Mouse (Mus musculus) mature B cell (primary cell): ENCODE measurements around the gene Ggcx.

Source experiments
- in situ Hi-C: fragments of 300-500 bp; cut with MboI; formaldehyde crosslinking; loops from 2 replicates; pipeline ENCODE4 v1.14.3; 2019

Gene Ggcx

GRCm38 (mm10) chr6:72387816-72388215 is 26.3 kb upstream of the Ggcx start:
- in situ Hi-C loops = no loop called here

DNA sequence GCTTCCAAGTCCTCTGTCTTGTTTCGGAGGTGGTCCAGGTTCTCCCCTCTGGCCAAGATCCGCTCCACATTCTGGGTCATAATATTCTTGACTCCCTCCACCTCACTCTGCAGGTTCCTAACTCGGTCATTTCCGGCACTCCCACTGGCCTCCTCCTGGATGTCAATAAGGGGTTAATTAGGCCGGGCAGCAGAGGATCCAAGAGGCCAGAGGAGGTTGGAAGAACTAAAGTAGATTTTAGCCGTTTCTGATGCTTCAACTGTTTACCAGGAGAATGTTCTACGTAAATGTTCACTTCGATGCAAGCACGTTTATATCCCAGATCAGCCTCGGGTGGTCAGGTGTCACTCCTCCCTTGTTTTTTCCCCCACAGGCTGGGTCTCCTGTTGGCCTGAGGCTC is 25.8 kb upstream of the Ggcx start:
- in situ Hi-C loops = no loop called here

DNA sequence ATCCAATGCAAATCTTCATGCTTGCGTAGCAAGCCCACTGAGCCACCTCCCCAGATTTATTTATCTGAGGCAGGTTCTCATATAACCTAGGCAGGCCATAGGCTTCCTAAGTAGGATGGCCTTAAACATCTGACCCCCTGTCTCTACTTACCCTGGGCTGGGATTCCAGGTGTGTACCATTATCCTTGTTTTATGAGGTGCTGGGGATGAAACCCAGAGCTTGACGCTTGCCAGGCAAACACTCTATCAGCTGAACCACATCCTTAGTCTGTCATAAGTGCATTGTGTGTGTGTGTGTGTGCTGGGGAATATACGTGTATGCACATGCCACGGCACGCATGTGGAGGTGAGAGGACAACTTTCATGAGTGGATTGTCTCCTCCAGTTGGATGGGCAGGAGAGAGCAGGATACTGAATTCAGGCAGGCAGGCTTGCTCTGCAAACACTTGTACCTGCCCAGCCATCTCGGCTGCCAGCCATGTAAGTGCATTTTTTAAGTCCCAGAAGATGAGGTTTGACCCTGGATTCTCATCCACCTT is 25.2 kb upstream of the Ggcx start:
- in situ Hi-C loops = no loop called here

DNA sequence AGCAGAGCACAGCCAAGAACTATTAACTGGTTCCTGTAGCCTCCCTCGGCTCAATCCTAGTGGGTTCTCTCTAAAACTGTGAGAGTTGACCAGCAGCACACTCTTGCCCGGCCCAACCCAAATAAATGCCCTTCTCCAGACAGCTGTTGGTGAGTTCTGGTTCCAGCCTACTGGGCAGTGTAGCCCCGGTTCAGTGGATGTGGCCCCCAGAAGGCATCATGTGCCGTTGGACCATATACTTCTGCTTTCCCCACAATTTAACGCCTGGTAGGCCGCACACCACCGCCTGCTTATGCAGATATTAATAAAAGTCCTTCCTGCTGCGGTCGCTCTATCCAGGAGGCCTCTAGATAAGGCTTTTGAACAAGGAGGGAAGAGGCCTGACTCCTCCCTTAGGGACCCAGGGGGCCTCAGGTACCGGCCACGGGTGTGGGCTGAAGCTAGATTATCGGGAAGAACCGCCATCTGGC is 24.6 kb upstream of the Ggcx start:
- in situ Hi-C loops = no loop called here

GRCm38 (mm10) chr6:72389941-72390771 is 24.0 kb upstream of the Ggcx start, which contains the start of gene Vamp8:
TSS of gene Vamp8 (minus strand) at chr6:72390703.
- in situ Hi-C loops = no loop called here

GRCm38 (mm10) chr6:72390795-72391521 is 23.1 kb upstream of the Ggcx start:
- in situ Hi-C loops = no loop called here

DNA sequence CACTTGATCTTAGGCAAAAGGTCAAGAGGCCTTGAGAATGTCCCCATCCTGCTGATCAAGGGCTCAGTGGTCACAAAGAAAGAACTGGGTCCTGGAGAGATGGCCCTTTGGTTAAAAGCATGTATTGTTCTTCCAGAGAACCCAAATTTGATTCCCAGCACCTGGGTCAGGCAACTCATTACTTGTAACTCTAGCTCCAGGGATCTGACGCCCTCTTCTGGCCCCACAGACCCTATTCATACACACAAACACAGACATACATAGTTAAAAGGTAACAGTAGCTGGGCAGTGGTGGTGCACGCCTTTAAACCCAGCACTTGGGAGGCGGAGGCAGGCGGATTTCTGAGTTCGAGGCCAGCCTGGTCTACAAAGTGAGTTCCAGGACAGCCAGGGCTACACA is 21.8 kb upstream of the Ggcx start:
- in situ Hi-C loops = no loop called here

DNA sequence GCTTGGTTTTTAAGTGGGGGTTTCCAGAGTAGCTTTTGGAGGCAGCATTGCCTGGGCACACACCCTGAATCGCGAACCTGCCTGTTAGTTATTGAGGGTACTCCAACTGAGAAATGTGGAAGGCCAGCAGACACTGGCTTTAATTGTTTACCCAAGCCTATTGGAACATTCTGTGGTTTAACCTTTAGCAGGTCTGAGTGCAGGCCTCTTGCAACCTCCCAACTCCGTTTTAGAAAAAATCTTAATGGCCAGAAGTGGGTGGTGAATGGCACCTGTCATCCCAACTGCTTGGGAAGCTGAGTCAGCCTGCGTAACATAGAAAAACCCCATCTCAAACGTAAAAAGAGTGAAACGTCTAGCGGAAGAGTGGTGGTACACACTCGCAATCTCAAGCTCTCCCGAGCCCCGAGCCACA is 17.3 kb upstream of the Ggcx start:
- in situ Hi-C loops = no loop called here

DNA sequence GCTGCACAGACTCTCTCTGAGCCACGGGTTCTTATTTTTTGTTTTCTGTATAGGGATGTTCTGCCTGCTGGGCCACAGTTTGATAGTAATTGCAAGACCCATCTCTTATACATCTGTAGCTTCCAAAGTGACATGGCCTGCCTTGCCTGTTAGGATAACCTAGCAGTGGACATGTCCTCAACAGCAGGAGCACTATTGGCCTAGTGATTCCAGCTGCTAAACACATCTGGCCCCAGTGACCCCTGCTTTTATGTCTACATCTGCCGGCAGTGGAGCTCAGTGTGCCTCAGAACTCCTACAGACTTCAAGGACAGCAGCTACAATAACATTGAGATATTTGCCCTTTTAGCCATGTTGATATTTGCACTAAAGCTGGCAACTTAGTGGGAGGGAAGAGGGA is 14.1 kb upstream of the Ggcx start:
- in situ Hi-C loops = no loop called here

- in situ Hi-C loops = no loop called here
Observed at GRCm38 (mm10) chr6:72401875-72402274, 12.2 kb upstream of the Ggcx start.

DNA sequence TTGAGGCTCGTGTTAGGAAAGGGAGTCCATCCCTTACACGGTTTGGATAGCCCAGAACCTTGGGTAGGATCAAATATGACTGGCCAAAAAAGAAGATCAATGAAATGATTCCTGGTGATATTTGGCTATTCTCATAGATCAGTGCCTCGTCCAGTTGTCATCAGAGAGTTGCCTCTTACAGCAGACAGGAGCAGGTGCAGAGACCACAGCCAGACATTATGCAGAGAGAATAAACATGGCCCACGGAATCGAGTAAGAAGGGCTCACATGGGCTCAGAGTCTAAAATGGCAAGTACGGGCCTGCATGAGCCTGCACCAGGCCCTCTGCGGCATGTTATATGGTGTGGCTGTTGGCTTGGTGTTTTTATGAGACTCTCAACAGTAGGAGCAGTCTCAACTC is 8.8 kb upstream of the Ggcx start:
- in situ Hi-C loops = no loop called here

- in situ Hi-C loops = no loop called here
Observed at GRCm38 (mm10) chr6:72407119-72407518, 7.0 kb upstream of the Ggcx start.

GRCm38 (mm10) chr6:72409567-72409966 is 4.5 kb upstream of the Ggcx start:
- in situ Hi-C loops = no loop called here

DNA sequence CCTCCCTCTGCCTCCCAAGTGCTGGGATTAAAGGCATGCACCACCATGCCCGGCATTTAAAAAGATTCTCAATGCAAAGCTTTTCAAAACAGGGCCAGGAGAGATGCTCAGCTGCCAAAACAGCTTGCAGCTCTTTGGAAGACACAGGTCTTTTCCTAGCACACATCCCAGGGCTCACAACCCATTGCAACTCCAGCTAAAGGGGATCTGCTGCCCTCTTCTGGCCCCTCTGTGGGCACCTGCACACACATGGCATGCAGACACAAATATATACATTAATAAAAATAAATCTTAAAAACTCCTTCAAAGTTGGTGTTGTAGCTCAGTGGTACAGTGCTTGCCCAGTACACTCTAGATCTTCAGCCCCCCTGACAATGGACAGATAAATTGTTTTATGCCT is 4.1 kb upstream of the Ggcx start:
- in situ Hi-C loops = no loop called here

DNA sequence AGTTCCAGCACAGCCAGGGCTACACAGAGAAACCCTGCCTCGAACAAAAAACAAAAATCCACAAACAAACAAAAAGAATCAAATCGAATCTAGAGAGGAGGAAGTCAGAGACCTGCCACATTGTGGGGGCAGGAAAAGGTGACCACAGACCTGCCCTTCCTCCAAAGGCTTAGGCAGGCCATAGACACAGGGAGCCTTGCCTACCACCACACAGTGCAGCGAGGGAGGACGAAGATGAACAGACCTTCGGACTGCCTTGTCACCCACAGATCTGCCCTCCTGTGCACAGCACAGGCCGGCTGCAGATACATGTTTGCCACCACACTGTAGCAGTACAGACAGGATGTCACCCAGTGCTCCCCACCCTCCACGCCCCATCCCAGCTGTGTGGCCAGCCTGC is 3.6 kb upstream of the Ggcx start:
- in situ Hi-C loops = no loop called here

- in situ Hi-C loops = no loop called here
Observed at GRCm38 (mm10) chr6:72415181-72415580, 1.1 kb downstream of the Ggcx start.

GRCm38 (mm10) chr6:72415964-72416772 is 2.1 kb downstream of the Ggcx start:
- in situ Hi-C loops = no loop called here

DNA sequence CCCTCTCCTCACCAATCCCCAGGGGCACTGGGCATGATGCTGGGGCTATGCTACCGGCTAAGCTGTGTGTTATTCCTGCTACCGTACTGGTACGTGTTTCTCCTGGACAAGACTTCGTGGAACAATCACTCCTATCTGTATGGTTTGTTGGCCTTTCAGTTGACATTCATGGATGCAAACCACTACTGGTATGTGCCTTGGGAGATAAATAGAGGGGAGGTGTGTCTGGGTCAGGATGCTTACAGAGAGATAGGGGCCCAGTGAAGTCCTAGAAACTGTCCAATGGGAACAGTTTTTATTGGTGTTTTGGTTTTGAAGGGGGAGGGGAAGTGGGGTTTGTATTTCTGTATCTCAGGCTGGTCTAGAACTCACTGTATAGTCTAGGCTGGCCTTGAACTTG is 4.2 kb downstream of the Ggcx start:
- in situ Hi-C loops = no loop called here

DNA sequence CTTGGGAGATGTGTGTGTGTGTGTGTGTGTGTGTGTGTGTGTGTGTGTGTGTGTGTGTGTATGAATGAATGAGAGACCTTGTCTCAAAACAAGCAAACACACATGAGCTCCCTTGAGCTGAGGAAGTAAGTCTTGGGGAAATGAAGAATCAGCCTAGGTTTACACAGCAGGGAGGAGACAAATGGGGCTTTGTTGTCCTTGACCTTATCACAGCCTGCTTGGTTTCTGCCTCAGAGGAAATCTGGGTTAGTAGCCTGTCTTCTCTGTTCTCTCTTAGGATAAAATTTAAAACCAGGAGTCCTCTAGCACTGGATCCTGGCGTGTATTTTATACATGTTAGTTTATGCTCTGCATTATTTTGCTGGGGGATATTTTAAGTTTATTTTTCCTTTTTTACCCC is 5.7 kb downstream of the Ggcx start:
- in situ Hi-C loops = loop anchor here (10.0 kb wide), 1 partner anchor 145 kb away; no protein-coding TSS in a partner anchor

DNA sequence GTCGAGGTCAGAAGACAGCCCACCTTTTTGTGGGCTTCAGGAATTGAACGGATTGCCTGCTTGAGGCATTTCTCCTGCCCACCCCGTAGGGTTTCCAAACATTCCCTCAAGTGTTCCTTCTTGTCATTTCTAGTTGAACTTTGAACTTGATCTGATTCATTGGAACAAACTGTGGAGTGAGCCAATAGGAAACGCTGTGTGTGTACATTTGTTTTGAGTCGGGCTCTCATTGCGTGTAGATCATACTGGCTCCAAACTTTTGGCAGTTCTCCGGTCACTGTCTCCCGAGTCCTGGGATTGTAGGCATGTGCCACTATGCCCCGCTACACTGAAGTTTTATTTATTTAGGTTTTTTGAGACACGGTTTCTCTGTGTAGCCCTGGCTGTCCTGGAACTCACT is 6.8 kb downstream of the Ggcx start:
- in situ Hi-C loops = loop anchor here (10.0 kb wide), 1 partner anchor 144 kb away; no protein-coding TSS in a partner anchor

- in situ Hi-C loops = loop anchor here (10.0 kb wide), 1 partner anchor 139 kb away; no protein-coding TSS in a partner anchor
Observed at GRCm38 (mm10) chr6:72425646-72426045, 11.5 kb downstream of the Ggcx start.

DNA sequence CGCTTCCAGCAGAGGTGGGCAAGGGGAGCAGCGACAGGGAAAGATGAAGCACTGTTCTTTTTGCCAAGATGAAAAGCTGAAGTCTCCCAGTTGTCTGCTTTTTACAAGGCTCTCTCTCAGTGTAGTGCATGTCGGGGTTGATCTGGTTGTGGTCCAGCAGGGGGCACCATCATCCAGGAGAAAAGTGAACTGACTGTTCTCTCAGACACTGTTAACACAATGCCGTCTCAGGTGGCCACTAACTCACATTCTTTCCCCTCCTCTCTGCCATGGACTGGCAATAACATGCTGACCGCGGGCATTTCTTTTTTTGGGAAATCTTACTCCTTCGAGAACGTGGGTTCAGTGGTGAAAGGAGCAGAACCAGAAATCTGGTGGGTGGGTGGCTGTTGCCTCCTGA is 13.9 kb downstream of the Ggcx start:
- in situ Hi-C loops = loop anchor here (10.0 kb wide), 1 partner anchor 137 kb away; no protein-coding TSS in a partner anchor
